Mouse (Mus musculus): ENCODE measurements around the gene Atp9a.

DNA sequence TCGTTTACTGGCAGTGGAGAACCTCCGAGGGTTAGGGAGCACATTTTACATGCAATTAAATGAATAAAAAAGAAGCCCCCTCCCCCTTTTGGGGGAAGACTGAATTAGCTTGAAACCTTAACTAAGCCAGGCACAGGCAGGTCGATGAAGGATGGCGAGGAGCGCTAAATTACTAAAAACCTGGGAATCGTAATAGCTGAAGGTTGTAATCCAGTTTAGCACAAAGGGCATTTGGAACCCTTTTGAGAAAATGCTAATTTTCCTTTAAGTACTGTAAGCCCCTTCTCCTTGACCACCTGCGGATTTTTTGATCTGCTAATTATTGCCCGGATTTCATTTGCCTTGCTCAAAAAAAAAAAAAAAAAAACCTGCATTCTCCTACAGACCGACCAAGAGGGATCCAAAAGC is 22.3 kb upstream of the Atp9a start:
- TF ChIP-seq POLR2A (IDR thresholded peaks at IDR 0.05; ENCODE audit: low read depth, low read length) (no peak), CTCF (conservative IDR thresholded peaks at IDR 0.05; ENCODE audit: insufficient read depth, insufficient read length, low read depth, low read length) (no peak)
